Mouse (Mus musculus): ENCODE data around the gene Pknox2.

DNA sequence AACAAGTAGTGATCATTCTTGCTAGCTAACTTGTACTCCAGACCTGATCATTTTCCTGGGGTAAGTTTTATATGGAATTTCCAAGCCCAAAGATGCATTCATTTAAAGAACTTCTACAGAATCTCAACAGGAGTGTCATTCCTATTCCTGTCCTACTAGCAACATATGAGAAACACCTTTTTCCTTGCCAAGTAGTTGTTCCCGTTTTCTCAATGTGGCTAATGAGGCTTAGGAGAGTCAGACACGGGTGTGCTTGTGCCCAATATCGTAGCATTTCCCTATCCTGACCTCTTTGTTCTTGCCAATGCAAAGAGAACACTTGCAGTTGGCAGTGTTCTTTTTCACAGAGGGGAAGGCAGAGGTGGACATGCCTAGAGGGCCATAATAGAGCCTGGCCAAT lies 157.2 kb downstream of the Pknox2 start:
- no peak for TF ChIP-seq MAFK (IDR thresholded peaks at IDR 0.05; ENCODE audit: insufficient read depth, low read depth, low read length)
- TF ChIP-seq HCFC1 (IDR thresholded peaks at IDR 0.05; ENCODE audit: borderline replicate concordance, insufficient read depth, low read length), result no peak
- TF ChIP-seq CHD2 (IDR thresholded peaks at IDR 0.05; ENCODE audit: low read depth, low read length), result no peak
- TF ChIP-seq ZNF384 (IDR thresholded peaks at IDR 0.05; ENCODE audit: low read depth, low read length), result no peak
- no peak for TF ChIP-seq ZC3H11A (IDR thresholded peaks at IDR 0.05; ENCODE audit: borderline replicate concordance, low read depth, low read length)

All from ES-E14 (cell line).